Mouse (Mus musculus) cerebellum, adult 2 months (tissue): ENCODE measurements around the gene Hmx1. TPM values are rescaled to one million over a fixed set of nuclear protein-coding genes. Genes with fewer than 3 reads are reported as not detected.
A peak's percentile ranks its signal among the peaks of the same experiment; 100 is the strongest.

Experiments used
- DNase-seq, 2 experiments: peaks; one replicate each; pipeline ENCODE4 v3.0.0; 2021
- H3K27ac ChIP-seq: fragments of 200-500 bp; 2 replicates; pipeline ENCODE4 v1.5.1; 2012; ENCODE audit warnings: low read length, control low read depth, inconsistent platforms; ENCODE audit not compliant: insufficient read depth
- H3K27me3 ChIP-seq: fragments of 200-500 bp; 2 replicates; pipeline ENCODE4 v1.6.1; 2012; ENCODE audit warnings: inconsistent platforms, mild to moderate bottlenecking, low read length, moderate library complexity; ENCODE audit not compliant: control insufficient read depth, insufficient read depth
- H3K4me1 ChIP-seq: fragments of 200-500 bp; 2 replicates; pipeline ENCODE4 v1.6.1; 2011; ENCODE audit warnings: low read length; ENCODE audit not compliant: control insufficient read depth, insufficient read depth
- H3K4me3 ChIP-seq: fragments of 200-500 bp; replicated peaks from 2 replicates; pipeline ENCODE3; 2011; ENCODE audit warnings: mild to moderate bottlenecking, low read depth, low read length, control low read depth; ENCODE audit not compliant: insufficient read depth
- CTCF ChIP-seq: fragments of 200-500 bp; IDR thresholded peaks from 2 replicates; pipeline ENCODE4 v1.5.1; 2011; ENCODE audit warnings: low read depth, mild to moderate bottlenecking, control low read depth, low read length, moderate library complexity, borderline replicate concordance; ENCODE audit not compliant: insufficient read depth
- POLR2A ChIP-seq: fragments of 200-500 bp; IDR thresholded peaks from 2 replicates; pipeline ENCODE4 v1.6.1; 2011; ENCODE audit warnings: low read length, control low read depth, borderline replicate concordance; ENCODE audit not compliant: insufficient read depth
- WGBS: fragments of 180-500 bp; shearing (Covaris S2); methylation state at CpG from one replicate; pipeline ENCODE4 v1.1.7; 2018; 5-methylcytosine and 5-hydroxymethylcytosine counted together
- polyA plus RNA-seq: library from polyadenylated mRNA; depleted of rRNA; stranded (reverse); fragments of >200 nt; gene quantifications from 2 replicates; pipeline ENCODE4 v1.2.3, GENCODE M21; 2012; rRNA removed

The Hmx1 gene
- polyA plus RNA-seq = not detected in 2 replicates

DNA sequence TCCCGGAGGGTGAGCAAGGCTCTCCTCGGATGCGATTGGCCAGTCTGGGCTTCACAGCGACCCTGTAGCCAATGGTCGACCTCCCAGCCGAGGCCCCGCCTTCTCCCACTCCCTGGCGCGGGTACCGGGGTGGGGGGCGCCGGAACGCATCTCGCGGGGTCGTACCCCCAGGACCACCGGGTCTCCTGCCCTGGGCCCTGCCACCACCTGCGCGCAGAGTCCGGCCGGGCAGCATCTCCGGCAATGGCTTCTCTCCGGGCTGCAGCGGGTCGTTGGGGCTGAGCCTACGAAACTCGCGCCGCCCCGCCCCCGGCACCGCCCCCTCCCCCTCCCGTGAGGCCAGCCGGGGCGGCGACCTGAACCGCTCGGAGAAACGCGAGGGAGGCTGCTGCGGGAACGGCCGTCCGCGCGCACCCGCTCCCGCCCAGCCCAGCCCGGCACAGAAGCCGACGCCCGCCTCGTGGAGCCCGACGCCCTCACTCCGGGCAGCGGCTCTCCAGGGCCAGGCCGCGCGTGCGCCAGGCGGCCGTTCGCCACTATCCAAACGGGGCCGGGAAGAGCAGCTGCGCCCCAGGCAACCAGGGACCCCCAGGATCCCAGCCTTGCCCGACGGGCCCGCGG, at the start of gene Hmx1:
Hmx1 (plus strand) TSS at position 618 of the 621 bp plus-strand sequence.
- WGBS = under 1% methylated on average over 68 of the region's 71 CpGs
- TF ChIP-seq POLR2A (no peak), CTCF (no peak)
- no peak for DNase-seq
- no peak within 1 kb of the TSS for H3K4me3 ChIP-seq
- H3K27ac ChIP-seq = no peak within 1 kb of the TSS
- no peaks in the 10 kb centered on the region for H3K4me1 ChIP-seq
- peaks cover 12% of the 10 kb centered on the region; the same call in 1 of the 2 replicates for H3K27me3 ChIP-seq

DNA sequence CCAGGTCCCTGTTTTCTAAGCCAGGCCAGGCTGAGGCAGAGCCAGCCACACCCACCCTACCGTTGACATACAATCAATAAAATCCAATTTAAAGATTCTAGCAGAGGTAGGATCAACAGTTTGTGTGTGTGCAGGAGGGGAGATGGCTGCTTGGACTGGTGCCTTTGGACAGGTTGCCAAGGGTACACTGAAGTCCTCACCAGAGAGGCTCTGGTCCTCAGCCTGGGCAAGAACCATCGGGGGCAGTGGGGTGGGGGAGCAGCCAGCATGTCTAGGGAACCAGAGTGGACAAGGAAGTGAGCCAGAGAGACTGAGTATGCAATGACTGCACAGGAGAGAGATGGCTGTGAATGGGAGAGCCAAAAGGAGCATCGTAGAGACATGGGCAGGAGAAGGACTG, 43.8 kb upstream of the Hmx1 start:
- TF ChIP-seq POLR2A = no peak
- no peak for TF ChIP-seq CTCF
- no peak overlapping the region for H3K27ac ChIP-seq
- no peaks in the 10 kb centered on the region for H3K27me3 ChIP-seq
- H3K4me3 ChIP-seq = no peak overlapping the region
- DNase-seq = no peak
- 74% methylated on average over 3 of the region's 3 CpGs for WGBS
- peaks cover 4% of the 10 kb centered on the region; the same call in 1 of the 2 replicates for H3K4me1 ChIP-seq

DNA sequence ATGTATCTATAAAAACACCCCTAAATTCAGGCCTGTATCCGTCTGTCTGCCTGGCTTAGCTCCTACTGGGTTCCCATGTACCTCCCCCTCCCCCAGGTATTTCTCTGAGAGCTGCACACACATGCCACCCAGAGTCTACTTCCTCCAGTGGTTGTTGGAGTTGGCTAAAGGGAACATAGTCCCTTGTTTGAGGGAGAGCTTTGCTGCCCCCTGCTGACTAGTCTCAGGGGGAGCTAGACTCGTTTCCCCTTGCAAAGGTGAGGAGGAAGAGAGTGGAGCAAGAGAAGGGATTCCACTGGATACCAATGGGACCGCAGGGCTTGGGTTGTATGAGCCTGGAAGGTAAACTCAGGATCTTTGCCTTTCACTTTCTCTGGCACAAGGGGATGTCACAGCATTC, 40.1 kb upstream of the Hmx1 start:
- TF ChIP-seq POLR2A (no peak), CTCF (peak; percentile 86)
- H3K4me1 ChIP-seq = peaks cover 4% of the 10 kb centered on the region; the same call in 1 of the 2 replicates
- H3K4me3 ChIP-seq = no peak overlapping the region
- H3K27ac ChIP-seq = no peak overlapping the region
- 27% methylated on average over 3 of the region's 3 CpGs for WGBS
- no peaks in the 10 kb centered on the region for H3K27me3 ChIP-seq
- peak; percentile 74 to 79 for DNase-seq

DNA sequence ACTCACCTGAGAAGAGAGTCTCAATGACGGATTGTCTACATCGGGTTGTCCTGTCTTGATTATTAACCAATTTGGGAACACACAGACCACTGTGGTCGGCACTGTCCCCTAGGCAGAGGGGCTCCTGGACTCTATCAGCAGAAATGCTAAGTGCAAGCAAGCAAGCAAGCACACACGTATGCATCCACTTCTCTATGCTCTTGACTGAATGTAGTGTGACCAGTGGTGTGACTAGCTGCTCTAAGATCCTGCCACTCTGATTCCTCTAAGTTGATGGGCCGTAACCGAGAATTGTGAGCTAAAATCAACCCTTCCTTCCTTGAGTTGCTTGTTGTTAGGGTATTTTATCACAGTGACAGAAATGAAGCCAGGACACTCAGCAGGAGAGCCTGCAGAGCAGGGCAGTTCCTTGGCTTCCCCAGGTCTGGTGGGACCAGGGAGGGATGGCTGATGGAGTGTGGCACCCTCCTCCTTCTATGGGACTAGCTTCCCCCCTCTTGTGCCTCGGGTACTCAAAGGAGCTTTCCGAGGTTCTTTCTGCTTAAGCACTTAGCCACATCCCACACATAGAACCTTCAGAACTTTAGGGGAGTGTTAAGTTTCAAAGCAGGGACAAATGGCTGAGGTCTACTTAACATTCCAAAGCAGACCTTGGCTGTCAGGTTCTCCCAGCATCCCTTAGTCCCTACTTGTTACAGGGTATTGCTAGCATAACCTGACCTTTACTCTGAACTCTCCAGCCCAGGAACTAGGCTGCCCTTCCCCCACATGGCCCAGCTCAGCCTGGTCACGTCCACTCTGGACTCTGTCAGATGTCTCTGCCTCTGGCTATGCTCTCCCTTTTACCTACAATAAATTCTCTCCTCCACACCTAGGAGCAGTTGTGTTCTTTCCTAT, 31.1 kb upstream of the Hmx1 start:
- DNase-seq = no peak
- WGBS = 73% methylated on average over 9 of the region's 9 CpGs
- Histone ChIP-seq H3K27ac (no peak overlapping the region), H3K4me1 (no peaks in the 10 kb centered on the region), H3K27me3 (no peaks in the 10 kb centered on the region), H3K4me3 (no peak overlapping the region)
- TF ChIP-seq CTCF (no peak), POLR2A (no peak)

DNA sequence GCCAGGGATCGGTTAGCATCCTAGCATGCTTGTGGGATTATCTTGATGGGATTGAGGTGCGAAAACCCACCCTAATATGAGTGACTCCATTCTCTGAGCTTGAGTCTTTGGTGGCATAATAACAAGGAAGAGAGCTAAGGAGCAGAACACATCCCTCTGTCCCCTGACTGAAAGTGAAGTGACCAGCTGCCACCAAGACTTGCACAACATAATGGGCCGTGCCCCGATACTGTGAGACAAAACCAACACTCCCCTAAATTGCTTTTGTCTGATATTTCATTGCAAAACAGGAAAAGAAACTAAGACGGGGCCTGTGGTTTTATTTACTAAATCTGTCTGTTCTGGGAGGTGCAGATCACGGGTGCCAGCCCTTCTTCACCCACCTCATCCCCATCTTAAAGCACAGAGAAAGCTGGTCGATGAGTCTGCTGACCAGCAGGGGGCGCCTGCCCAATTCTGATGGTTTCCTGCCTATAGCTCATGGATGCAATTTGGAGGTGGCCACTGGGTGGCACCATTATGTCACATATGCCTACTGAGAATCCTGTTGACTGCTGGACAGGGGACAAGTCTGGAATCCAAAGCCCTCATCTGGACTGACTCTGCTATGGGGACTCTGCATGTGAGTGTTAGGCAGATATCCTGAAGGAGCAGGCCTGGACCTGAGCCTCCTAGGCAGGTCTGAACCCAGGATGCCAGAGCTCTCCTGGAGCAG, 27.2 kb upstream of the Hmx1 start:
- TF ChIP-seq CTCF = peak; percentile 98
- TF ChIP-seq POLR2A = no peak
- H3K27ac ChIP-seq = no peak overlapping the region
- peak; percentile 87 to 93 for DNase-seq
- no peaks in the 10 kb centered on the region for H3K4me1 ChIP-seq
- 48% methylated on average over 8 of the region's 8 CpGs for WGBS
- H3K27me3 ChIP-seq = no peaks in the 10 kb centered on the region
- no peak overlapping the region for H3K4me3 ChIP-seq

DNA sequence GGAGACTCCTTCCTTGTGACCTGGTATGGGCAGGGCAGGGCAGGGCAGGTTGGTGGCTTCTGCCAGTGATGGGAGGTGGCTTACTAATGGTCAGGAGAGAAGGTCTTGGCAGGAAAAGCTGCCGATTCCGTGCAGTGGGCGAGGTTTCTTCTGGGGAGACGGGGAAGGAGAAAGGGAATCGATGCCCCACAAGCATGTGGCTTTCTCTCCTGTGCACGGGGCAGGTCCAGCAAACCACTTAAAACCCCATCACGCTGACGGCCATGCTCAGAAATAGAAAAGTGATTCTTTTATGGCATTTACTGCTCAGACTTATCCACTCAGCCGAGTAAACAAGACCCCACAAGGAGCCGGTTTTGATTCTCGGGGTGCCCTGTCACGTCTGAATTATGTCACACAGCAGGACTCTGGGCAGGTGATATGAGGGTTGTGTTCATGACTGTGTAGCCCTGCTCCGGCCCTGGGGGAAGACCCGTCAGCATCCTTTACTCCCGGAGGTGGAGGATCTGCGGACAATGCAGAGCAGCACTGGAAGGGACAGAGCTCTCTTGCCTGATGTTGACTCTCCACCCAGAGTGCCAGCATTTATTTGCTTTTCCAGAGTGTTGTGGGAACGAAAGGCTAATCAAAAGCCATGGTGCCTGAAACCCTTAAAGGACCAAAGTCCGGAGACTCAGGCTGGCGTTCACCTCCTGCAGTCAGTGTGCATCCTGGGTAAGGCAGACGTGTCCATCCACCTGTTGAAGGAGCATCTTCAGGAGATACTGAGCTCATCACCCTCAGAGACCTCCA, 22.5 kb upstream of the Hmx1 start:
- WGBS = 67% methylated on average over 20 of the region's 20 CpGs
- Histone ChIP-seq H3K27me3 (no peaks in the 10 kb centered on the region), H3K4me3 (no peak overlapping the region), H3K4me1 (no peaks in the 10 kb centered on the region), H3K27ac (no peak overlapping the region)
- DNase-seq = no peak
- no peak for TF ChIP-seq POLR2A
- TF ChIP-seq CTCF = no peak

DNA sequence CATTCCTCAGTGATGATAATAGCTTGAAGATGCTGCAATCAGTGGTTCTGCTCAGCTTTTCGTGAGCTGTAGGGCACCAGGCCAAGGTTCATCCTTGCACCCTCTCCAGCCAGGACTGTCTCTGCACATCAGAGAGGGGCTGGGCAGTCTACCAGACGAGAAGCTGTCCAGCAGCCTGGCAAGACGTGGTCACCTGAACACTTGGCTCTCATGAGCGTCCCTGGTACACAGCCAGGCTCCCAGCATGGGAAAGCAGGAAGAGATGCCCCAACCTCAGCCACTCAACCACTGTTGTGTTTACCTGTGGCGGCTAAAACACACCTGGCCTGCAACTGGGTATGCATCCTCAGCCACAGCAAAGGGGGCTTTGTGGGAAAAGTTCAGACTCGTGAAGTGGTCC, 20.0 kb upstream of the Hmx1 start:
- Histone ChIP-seq H3K4me3 (no peak overlapping the region), H3K4me1 (no peaks in the 10 kb centered on the region), H3K27me3 (no peaks in the 10 kb centered on the region), H3K27ac (no peak overlapping the region)
- 36% methylated on average over 6 of the region's 6 CpGs for WGBS
- no peak for TF ChIP-seq CTCF
- TF ChIP-seq POLR2A = no peak
- peak; percentile 24 to 37 for DNase-seq
